28 mouse cellular contexts compared by ENCODE assay signal in the genomic region with DNA sequence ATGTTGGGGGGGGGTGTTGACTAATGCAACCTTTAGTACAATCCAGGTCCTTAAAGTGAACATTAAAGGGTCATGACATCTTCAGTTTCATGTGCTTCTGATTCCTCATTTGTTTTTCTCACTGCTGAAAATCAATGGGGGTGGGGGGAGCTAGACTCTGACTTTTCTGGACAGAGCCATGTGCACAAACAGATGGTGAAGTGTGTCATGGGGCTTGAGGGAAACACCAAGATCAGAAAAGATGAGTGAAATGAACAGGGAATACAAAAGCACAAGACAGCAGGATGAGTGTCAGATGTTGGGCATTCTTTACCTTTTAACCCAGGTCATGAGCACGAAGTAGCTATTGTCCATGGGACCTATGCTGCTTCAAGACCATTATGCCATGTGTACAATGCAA.
DNase-seq lines count a peak whose midpoint lies in the region; ATAC-seq and TF ChIP-seq lines count a peak whose summit lies in the region.
"Had no signal": no experiment of that assay in that cellular context is flagged by ENCODE, and none has a peak within 500 bp of the region (broad histone marks: within the 10 kb centered on the region; RNA-seq: fewer than 3 reads in every experiment).

No protein-coding gene starts in this region.

- no peaks in the 10 kb centered on the region for H3K36me3 ChIP-seq in hindbrain, postnatal 0 days (ENCODE audit: insufficient read depth, low read length)
- H3K36me3 ChIP-seq in hindbrain, embryonic 11.5 days (ENCODE audit: control insufficient read depth, insufficient read depth, low read length): no peaks in the 10 kb centered on the region
- H3K36me3 ChIP-seq in hindbrain, embryonic 16.5 days (ENCODE audit: control insufficient read depth, insufficient read depth, low read length): no peaks in the 10 kb centered on the region
- H3K36me3 ChIP-seq: forebrain, embryonic 12.5 days; G1E; hindbrain, embryonic 10.5 days; limb, embryonic 10.5 days; limb, embryonic 15.5 days; liver, embryonic 13.5 days; midbrain, embryonic 13.5 days had no signal

- no peak overlapping the region for H3K4me3 ChIP-seq in hindbrain, postnatal 0 days (ENCODE audit: low read length)
- no peak overlapping the region for H3K4me3 ChIP-seq in hindbrain, embryonic 11.5 days (ENCODE audit: low read depth, low read length)
- no peak overlapping the region for H3K4me3 ChIP-seq in hindbrain, embryonic 16.5 days (ENCODE audit: low read length)
- H3K4me3 ChIP-seq: forebrain, embryonic 12.5 days; hindbrain, embryonic 10.5 days; limb, embryonic 10.5 days; limb, embryonic 15.5 days; liver, embryonic 13.5 days; megakaryocyte, embryonic 14.5 days; midbrain, embryonic 13.5 days had no signal

- peak; percentile 3 for DNase-seq in hindbrain, postnatal 0 days (ENCODE audit: low spot score)
- no peak for DNase-seq in hindbrain, embryonic 11.5 days (ENCODE audit: low spot score)
- DNase-seq in cerebellum, adult 11 months: peak; percentile 49
- peak; percentile 86 for DNase-seq in cerebellum, adult 9-10 months
- DNase-seq in cerebellum, postnatal 36 days: peak; percentile 63 to 71
- DNase-seq: adrenal gland, postnatal 10 days; gastrocnemius, postnatal 10 days; heart, postnatal 14 days; kidney, adult 8-10 months; kidney, postnatal 10 days; layer of hippocampus, adult 9-11 months; liver, embryonic 13.5 days; lung, adult 18-20 months; lung, postnatal 4 days; retina, postnatal 1 day; right cerebral cortex, postnatal 14 days had no signal

- H3K4me1 ChIP-seq in hindbrain, postnatal 0 days (ENCODE audit: insufficient read depth, low read length): no peaks in the 10 kb centered on the region
- H3K4me1 ChIP-seq in hindbrain, embryonic 11.5 days (replicated peaks; ENCODE audit: control insufficient read depth, insufficient read depth, low read length): no peaks in the 10 kb centered on the region
- H3K4me1 ChIP-seq in hindbrain, embryonic 16.5 days (ENCODE audit: control insufficient read depth, insufficient read depth, low read depth, low read length): no peaks in the 10 kb centered on the region
- H3K4me1 ChIP-seq: forebrain, embryonic 12.5 days; hindbrain, embryonic 10.5 days; limb, embryonic 10.5 days; limb, embryonic 15.5 days; liver, embryonic 13.5 days; megakaryocyte, embryonic 14.5 days; midbrain, embryonic 13.5 days had no signal

- no peaks in the 10 kb centered on the region for H3K9me3 ChIP-seq in hindbrain, postnatal 0 days (ENCODE audit: low read length)
- no peaks in the 10 kb centered on the region for H3K9me3 ChIP-seq in hindbrain, embryonic 11.5 days (ENCODE audit: control insufficient read depth, low read length)
- H3K9me3 ChIP-seq in hindbrain, embryonic 16.5 days (ENCODE audit: control insufficient read depth, low read length): no peaks in the 10 kb centered on the region
- H3K9me3 ChIP-seq: forebrain, embryonic 12.5 days; G1E; hindbrain, embryonic 10.5 days; limb, embryonic 10.5 days; limb, embryonic 15.5 days; liver, embryonic 13.5 days; midbrain, embryonic 13.5 days had no signal

- 53% methylated on average over 1 of the region's 1 CpGs for whole genome bisulfite sequencing in hindbrain, postnatal 0 days
- 64% methylated on average over 1 of the region's 1 CpGs for WGBS in hindbrain, embryonic 11.5 days
- WGBS in hindbrain, embryonic 16.5 days: 70% methylated on average over 1 of the region's 1 CpGs

- no peaks in the 10 kb centered on the region for H3K27me3 ChIP-seq in hindbrain, postnatal 0 days (ENCODE audit: insufficient read depth, low read length)
- H3K27me3 ChIP-seq in hindbrain, embryonic 11.5 days (ENCODE audit: control insufficient read depth, insufficient read depth, low read length): no peaks in the 10 kb centered on the region
- no peaks in the 10 kb centered on the region for H3K27me3 ChIP-seq in hindbrain, embryonic 16.5 days (replicated peaks; ENCODE audit: control insufficient read depth, insufficient read depth, low read length)
- H3K27me3 ChIP-seq: forebrain, embryonic 12.5 days; limb, embryonic 15.5 days; liver, embryonic 13.5 days; megakaryocyte, embryonic 14.5 days; midbrain, embryonic 13.5 days; Patski had no signal

- H3K4me2 ChIP-seq in hindbrain, postnatal 0 days (ENCODE audit: low read depth, low read length): no peak overlapping the region
- H3K4me2 ChIP-seq in hindbrain, embryonic 11.5 days (replicated peaks; ENCODE audit: low read depth, low read length): no peak overlapping the region
- no peak overlapping the region for H3K4me2 ChIP-seq in hindbrain, embryonic 16.5 days (ENCODE audit: low read length)
- H3K4me2 ChIP-seq: forebrain, embryonic 12.5 days; limb, embryonic 15.5 days; liver, embryonic 13.5 days; midbrain, embryonic 13.5 days had no signal

- no peak overlapping the region for H3K9ac ChIP-seq in hindbrain, postnatal 0 days (replicated peaks; ENCODE audit: low read length)
- H3K9ac ChIP-seq in hindbrain, embryonic 11.5 days (ENCODE audit: low read depth, low read length): no peak overlapping the region
- no peak overlapping the region for H3K9ac ChIP-seq in hindbrain, embryonic 16.5 days (ENCODE audit: low read depth, low read length)
- H3K9ac ChIP-seq: forebrain, embryonic 12.5 days; limb, embryonic 15.5 days; liver, embryonic 13.5 days; midbrain, embryonic 13.5 days had no signal

- no peak for ATAC-seq in hindbrain, postnatal 0 days
- ATAC-seq in hindbrain, embryonic 11.5 days (ENCODE audit: low FRiP score): no peak
- no peak for ATAC-seq in hindbrain, embryonic 16.5 days
- no peak for ATAC-seq in megakaryocyte-erythroid progenitor cell, adult 5-6 weeks (replicated peaks; ENCODE audit: low FRiP score, low TSS enrichment, poor library complexity, severe bottlenecking)
- ATAC-seq: intestine, embryonic 16.5 days; lung, postnatal 0 days; midbrain, embryonic 13.5 days; Patski had no signal

- H3K27ac ChIP-seq in hindbrain, postnatal 0 days: no peak overlapping the region
- H3K27ac ChIP-seq in hindbrain, embryonic 11.5 days (ENCODE audit: low read depth, low read length): no peak overlapping the region
- H3K27ac ChIP-seq in hindbrain, embryonic 16.5 days (ENCODE audit: low read depth, low read length): no peak overlapping the region
- H3K27ac ChIP-seq: forebrain, embryonic 12.5 days; hindbrain, embryonic 10.5 days; limb, embryonic 10.5 days; limb, embryonic 15.5 days; liver, embryonic 13.5 days; midbrain, embryonic 13.5 days had no signal

- TF ChIP-seq CTCF in hindbrain, postnatal 0 days (IDR thresholded peaks at IDR 0.05; ENCODE audit: low read depth): no peak
